23 mouse cellular contexts compared by ENCODE assay signal in genomic region chr16:30590264-30591209, GRCm38 (mm10). TPM values are rescaled to one million over a fixed set of nuclear protein-coding genes. Genes with fewer than 3 reads are reported as not detected.
A peak's percentile ranks its signal among the peaks of the same experiment; 100 is the strongest.
DNase-seq lines count a peak whose midpoint lies in the region; ATAC-seq and TF ChIP-seq lines count a peak whose summit lies in the region.
"Had no signal": no experiment of that assay in that cellular context is flagged by ENCODE, and none has a peak within 500 bp of the region (broad histone marks: within the 10 kb centered on the region; RNA-seq: fewer than 3 reads in every experiment).

No protein-coding gene starts in this region.

- DNase-seq in gastrocnemius, adult 2 months: no peak
- no peak for DNase-seq in gastrocnemius, adult 18-20 months (ENCODE audit: low spot score)
- DNase-seq in liver, embryonic 14.5 days (ENCODE audit: low read depth in 3 of 3, low spot score in 3 of 3): no peak
- DNase-seq in liver, postnatal 0 days: no peak
- DNase-seq in CH12.LX (ENCODE audit: extremely low read depth): no peak
- no peak for DNase-seq in urinary bladder, postnatal 14 days (ENCODE audit: low spot score)
- DNase-seq in embryo, embryonic 11 days: no peak
- DNase-seq: adrenal gland, postnatal 25 days; cerebellum, adult 2 months; kidney, adult 18-20 months; kidney, postnatal 36 days; layer of hippocampus, adult 9-11 months; right cerebral cortex, postnatal 14 days had no signal

- in situ Hi-C loops in CH12.LX (cut with MboI; ENCODE audit: low pct_ligation_motif_present, low pct_unique_long_range_greater_than_20kb, low sequenced_read_pairs): loop anchor here (10.0 kb wide), 1 partner anchor 764 kb away; no protein-coding TSS in a partner anchor

- dilution Hi-C loops in CH12.LX (cut with MboI; ENCODE audit: extremely low pct_ligation_motif_present, extremely low pct_unique_long_range_greater_than_20kb, low sequenced_read_pairs): no loop called here

- H3K27ac ChIP-seq in gastrocnemius, adult 2 months: 0 out of 2 replicates have a peak overlapping the region, but pooled peaks have one; percentile 28
- no peak overlapping the region for H3K27ac ChIP-seq in liver, embryonic 14.5 days
- no peak overlapping the region for H3K27ac ChIP-seq in liver, postnatal 0 days (ENCODE audit: low read depth)
- H3K27ac ChIP-seq in CH12.LX (ENCODE audit: insufficient read depth, low read depth): no peak overlapping the region
- H3K27ac ChIP-seq in brown adipose tissue, adult 24 weeks (replicated peaks; ENCODE audit: low read depth, low read length): peak overlapping the region; percentile 26; the same call in 1 of the 2 replicates
- H3K27ac ChIP-seq: embryonic facial prominence, embryonic 12.5 days; heart, embryonic 15.5 days; hindbrain, embryonic 15.5 days; limb, embryonic 15.5 days; neural tube, embryonic 13.5 days; stomach, embryonic 15.5 days had no signal

- intact Hi-C loops in gastrocnemius, adult 2 months (cut with DNase I): no loop called here

- TF ChIP-seq RAD21 in CH12.LX (IDR thresholded peaks at IDR 0.05; ENCODE audit: low read depth, low read length): peak; percentile 74

- H3K4me3 ChIP-seq in gastrocnemius, adult 2 months: no peak overlapping the region
- H3K4me3 ChIP-seq in liver, embryonic 14.5 days (ENCODE audit: insufficient read depth in 1 of 2, low read depth in 2 of 2, low read length in 2 of 2): no peak overlapping the region
- H3K4me3 ChIP-seq in liver, postnatal 0 days (ENCODE audit: low read depth, low read length): no peak overlapping the region
- H3K4me3 ChIP-seq in CH12.LX (replicated peaks in 1 of 3; ENCODE audit: low read depth in 2 of 3, low read length in 2 of 3, poor library complexity in 1 of 3): no peak overlapping the region
- no peak overlapping the region for H3K4me3 ChIP-seq in brown adipose tissue, adult 24 weeks (ENCODE audit: insufficient read depth, low read depth, low read length)
- H3K4me3 ChIP-seq: embryonic facial prominence, embryonic 12.5 days; heart, embryonic 15.5 days; hindbrain, embryonic 15.5 days; limb, embryonic 15.5 days; neural tube, embryonic 13.5 days; stomach, embryonic 15.5 days had no signal

- H3K9ac ChIP-seq in liver, embryonic 14.5 days (replicated peaks): no peak overlapping the region
- H3K9ac ChIP-seq in liver, postnatal 0 days (replicated peaks): no peak overlapping the region
- no peak overlapping the region for H3K9ac ChIP-seq in CH12.LX (ENCODE audit: insufficient read depth, low read depth)
- H3K9ac ChIP-seq: embryonic facial prominence, embryonic 12.5 days; heart, embryonic 15.5 days; hindbrain, embryonic 15.5 days; limb, embryonic 15.5 days; neural tube, embryonic 13.5 days; stomach, embryonic 15.5 days had no signal

- 27% methylated on average over 7 of the region's 7 CpGs for WGBS in liver, embryonic 14.5 days (ENCODE audit: insufficient replicate concordance)
- WGBS in liver, postnatal 0 days (ENCODE audit: insufficient replicate concordance): 46% methylated on average over 7 of the region's 7 CpGs

- no peaks in the 10 kb centered on the region for H3K27me3 ChIP-seq in liver, embryonic 14.5 days (ENCODE audit: control insufficient read depth, insufficient read depth, low read length)
- H3K27me3 ChIP-seq in liver, postnatal 0 days (ENCODE audit: insufficient read depth, low read length): no peaks in the 10 kb centered on the region
- no peaks in the 10 kb centered on the region for H3K27me3 ChIP-seq in CH12.LX (replicated peaks)
- H3K27me3 ChIP-seq: embryonic facial prominence, embryonic 12.5 days; hindbrain, embryonic 15.5 days; neural tube, embryonic 13.5 days; stomach, embryonic 15.5 days had no signal

- H3K79me2 ChIP-seq in CH12.LX (replicated peaks; ENCODE audit: control insufficient read depth, extremely low read depth, insufficient read depth, poor library complexity, severe bottlenecking): peaks cover 17% of the 10 kb centered on the region

- TF ChIP-seq EP300 in liver, embryonic 14.5 days (IDR thresholded peaks at IDR 0.05; ENCODE audit: low read depth): no peak
- no peak for TF ChIP-seq EP300 in liver, postnatal 0 days (IDR thresholded peaks at IDR 0.05; ENCODE audit: low read depth)
- TF ChIP-seq EP300 in CH12.LX (IDR thresholded peaks at IDR 0.05; ENCODE audit: low read length): peak; percentile 67

- no peak for ATAC-seq in liver, embryonic 14.5 days (ENCODE audit: insufficient read depth)
- no peak for ATAC-seq in liver, postnatal 0 days
- ATAC-seq: forebrain, embryonic 16.5 days had no signal

- peak; percentile 9; the same call in 1 of the 2 replicates for TF ChIP-seq CTCF in gastrocnemius, adult 2 months (IDR thresholded peaks at IDR 0.05)
- TF ChIP-seq CTCF in liver, embryonic 14.5 days (IDR thresholded peaks at IDR 0.05; ENCODE audit: low read depth): 0 out of 2 replicates have a peak, but pooled peaks have one; percentile 10
- TF ChIP-seq CTCF in liver, postnatal 0 days (IDR thresholded peaks at IDR 0.05; ENCODE audit: low read depth): no peak; the same call in 1 of the 2 replicates
- peak; percentile 15 to 66; a peak in 3 of 4 replicates for TF ChIP-seq CTCF in CH12.LX (conservative IDR thresholded peaks at IDR 0.05 in 1 of 2, IDR thresholded peaks at IDR 0.05 in 1 of 2; ENCODE audit: low read depth in 2 of 2, low read length in 2 of 2)

- H3K36me3 ChIP-seq in liver, embryonic 14.5 days (replicated peaks; ENCODE audit: control insufficient read depth, insufficient read depth, low read depth): no peaks in the 10 kb centered on the region
- H3K36me3 ChIP-seq in liver, postnatal 0 days (replicated peaks; ENCODE audit: insufficient read depth, low read length): 0 out of 2 replicates have a peak, but pooled peaks cover 2% of the 10 kb centered on the region
- H3K36me3 ChIP-seq in CH12.LX (replicated peaks in 1 of 2; ENCODE audit: control insufficient read depth in 1 of 2, insufficient read depth in 1 of 2, low read length in 1 of 2): peaks cover 2 to 6% of the 10 kb centered on the region in 2 experiments
- H3K36me3 ChIP-seq: heart, embryonic 15.5 days; hindbrain, embryonic 15.5 days; stomach, embryonic 15.5 days had no signal

- H3K9me3 ChIP-seq in liver, embryonic 14.5 days (ENCODE audit: control insufficient read depth, low read length): no peaks in the 10 kb centered on the region
- no peaks in the 10 kb centered on the region for H3K9me3 ChIP-seq in liver, postnatal 0 days (ENCODE audit: low read length)
- H3K9me3 ChIP-seq in CH12.LX (replicated peaks; ENCODE audit: low read length): no peaks in the 10 kb centered on the region
- H3K9me3 ChIP-seq: embryonic facial prominence, embryonic 12.5 days; G1E; heart, embryonic 15.5 days; hindbrain, embryonic 15.5 days; limb, embryonic 15.5 days; neural tube, embryonic 13.5 days; stomach, embryonic 15.5 days had no signal

- peaks cover 0 to 5% of the 10 kb centered on the region in 2 experiments; a peak in 2 of 4 replicates for H3K4me1 ChIP-seq in liver, embryonic 14.5 days (replicated peaks; ENCODE audit: control insufficient read depth in 2 of 2, insufficient read depth in 2 of 2, low read length in 1 of 2)
- H3K4me1 ChIP-seq in liver, postnatal 0 days (ENCODE audit: insufficient read depth): no peaks in the 10 kb centered on the region; the same call in 1 of the 2 replicates
- peaks cover 5 to 45% of the 10 kb centered on the region in 2 experiments for H3K4me1 ChIP-seq in CH12.LX (ENCODE audit: control insufficient read depth in 1 of 2, insufficient read depth in 2 of 2)
- no peaks in the 10 kb centered on the region for H3K4me1 ChIP-seq in brown adipose tissue, adult 24 weeks (ENCODE audit: control insufficient read depth, insufficient read depth, insufficient read length, low read length)

- TF ChIP-seq POLR2A in CH12.LX (IDR thresholded peaks at IDR 0.05; ENCODE audit: low read depth, low read length): no peak

- H3K4me2 ChIP-seq in liver, embryonic 14.5 days (ENCODE audit: low read depth): no peak overlapping the region
- no peak overlapping the region for H3K4me2 ChIP-seq in liver, postnatal 0 days (ENCODE audit: low read depth, low read length)
- peak overlapping the region; percentile 18 for H3K4me2 ChIP-seq in CH12.LX (ENCODE audit: insufficient read depth, low read depth, poor library complexity, severe bottlenecking)
- H3K4me2 ChIP-seq: embryonic facial prominence, embryonic 12.5 days; heart, embryonic 15.5 days; hindbrain, embryonic 15.5 days; limb, embryonic 15.5 days; neural tube, embryonic 13.5 days; stomach, embryonic 15.5 days had no signal

RNA-seq across cellular contexts. Expression of gene Lsg1, which starts 3.1 kb away (rescaled TPM):
- 10 to 100 TPM; 19.5 to 20.2 TPM for total RNA-seq in gastrocnemius, adult 2 months (2021)
- 10 to 100 TPM; 18.6 to 18.9 TPM for total RNA-seq in gastrocnemius, adult 18-20 months (2021)
- polyA plus RNA-seq in liver, embryonic 14.5 days (2012; rRNA removed): 7.1 and 12.3 TPM in 2 replicates
- 28.2 and 28.8 TPM in 2 replicates for polyA plus RNA-seq in liver, embryonic 14.5 days (2014; fragmentation: Nextera tagmentation; extraction: Ambion mirVana)
- 25.4 and 25.6 TPM in 2 replicates for polyA plus RNA-seq in liver, postnatal 0 days (2015; fragmentation: Nextera tagmentation; extraction: Ambion mirVana)
- total RNA-seq in CH12.LX (2012; rRNA removed) (58.4 and 70.8 TPM in 2 replicates), CH12.LX (2014; rRNA removed) (94.7 and 106 TPM in 2 replicates)
- 189 and 261 TPM in 2 replicates for polyA plus RNA-seq in CH12.LX (2012; ENCODE audit: insufficient read length, low read depth)
- 8.5 and 19.7 TPM in 2 replicates for polyA plus RNA-seq in brown adipose tissue, adult 24 weeks (2012; ENCODE audit: insufficient read depth, insufficient read length, missing spikeins)

RNA-seq across cellular contexts. Expression of gene Fam43a, which starts 9.0 kb away (rescaled TPM):
- total RNA-seq in gastrocnemius, adult 2 months (2021): 1 to 10 TPM; 4.7 to 6.9 TPM
- total RNA-seq in gastrocnemius, adult 18-20 months (2021): 1 to 10 TPM; 4.3 to 6.6 TPM
- 2.7 and 2.9 TPM in 2 replicates for polyA plus RNA-seq in liver, embryonic 14.5 days (2012; rRNA removed)
- polyA plus RNA-seq in liver, embryonic 14.5 days (2014; fragmentation: Nextera tagmentation; extraction: Ambion mirVana): 1.6 and 2.0 TPM in 2 replicates
- polyA plus RNA-seq in liver, postnatal 0 days (2015; fragmentation: Nextera tagmentation; extraction: Ambion mirVana): 6.1 and 6.8 TPM in 2 replicates
- total RNA-seq in CH12.LX (2012; rRNA removed): 82.2 and 106 TPM in 2 replicates
- total RNA-seq in CH12.LX (2014; rRNA removed): 77.1 and 82.1 TPM in 2 replicates
- 106 and 121 TPM in 2 replicates for polyA plus RNA-seq in CH12.LX (2012; ENCODE audit: insufficient read length, low read depth)
- 5.1 and 10.1 TPM in 2 replicates for polyA plus RNA-seq in brown adipose tissue, adult 24 weeks (2012; ENCODE audit: insufficient read depth, insufficient read length, missing spikeins)
- total RNA-seq: G1E had no signal

RNA-seq across cellular contexts. Expression of gene Tmem44, which starts 39.9 kb away (rescaled TPM):
- total RNA-seq in gastrocnemius, adult 2 months (2021): 1 to 10 TPM; 1.7 to 2.1 TPM
- total RNA-seq in gastrocnemius, adult 18-20 months (2021): 1 to 10 TPM; 1.3 to 1.9 TPM
- 0.85 and 0.87 TPM in 2 replicates for polyA plus RNA-seq in liver, embryonic 14.5 days (2012; rRNA removed)
- 0.46 and 0.48 TPM in 2 replicates for polyA plus RNA-seq in liver, embryonic 14.5 days (2014; fragmentation: Nextera tagmentation; extraction: Ambion mirVana)
- 0.73 and 0.89 TPM in 2 replicates for polyA plus RNA-seq in liver, postnatal 0 days (2015; fragmentation: Nextera tagmentation; extraction: Ambion mirVana)
- total RNA-seq in CH12.LX (2012; rRNA removed) (0.38 and 0.51 TPM in 2 replicates), CH12.LX (2014; rRNA removed) (0.07 and 0.16 TPM in 2 replicates)
- polyA plus RNA-seq in CH12.LX (2012; ENCODE audit: insufficient read length, low read depth): 0.70 and 0.78 TPM in 2 replicates
- polyA plus RNA-seq in brown adipose tissue, adult 24 weeks (2012; ENCODE audit: insufficient read depth, insufficient read length, missing spikeins): 1.3 and 2.6 TPM in 2 replicates
- total RNA-seq: monocyte, adult 5-6 weeks had no signal

Comparison
In these comparisons a context has a peak if more than half of its experiments do, and no peak if none do; other contexts are left out.
1. H3K27ac ChIP-seq: peak in gastrocnemius, adult 2 months (single experiment) and brown adipose tissue, adult 24 weeks (single experiment); none in liver, embryonic 14.5 days (single experiment), liver, postnatal 0 days (single experiment) and CH12.LX (single experiment).